Mouse (Mus musculus) lung, postnatal 10 days (tissue): Measurements from ENCODE around the gene Bcdin3d.
"Not testable (repeated sequence)": the region's sequence is repeated elsewhere in the genome, so short reads cannot be mapped to it uniquely, and the experiment has no call there.

Experiments used
- DNase-seq: peaks from one replicate; pipeline ENCODE4 v3.0.0; 2021

Gene Bcdin3d

DNA sequence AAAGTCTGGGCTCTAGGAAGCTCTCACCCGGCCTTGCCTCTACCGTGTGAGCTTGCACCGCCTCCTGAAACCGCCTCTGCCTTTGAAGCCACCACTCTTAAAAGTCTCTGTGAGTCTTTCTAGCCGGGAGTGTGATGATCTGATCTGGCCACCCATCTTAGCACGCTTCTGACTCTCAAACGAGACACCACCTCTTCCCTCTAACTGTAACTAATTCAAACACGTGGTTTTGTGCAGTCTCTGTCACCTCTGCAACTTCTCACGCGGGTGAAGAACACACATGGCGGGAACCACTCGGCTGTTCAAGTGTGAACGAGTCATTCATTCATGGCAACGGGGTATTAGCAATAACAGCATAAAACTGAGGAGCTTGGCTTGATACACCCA, 2.9 kb downstream of the Bcdin3d start:
- DNase-seq: no peak

DNA sequence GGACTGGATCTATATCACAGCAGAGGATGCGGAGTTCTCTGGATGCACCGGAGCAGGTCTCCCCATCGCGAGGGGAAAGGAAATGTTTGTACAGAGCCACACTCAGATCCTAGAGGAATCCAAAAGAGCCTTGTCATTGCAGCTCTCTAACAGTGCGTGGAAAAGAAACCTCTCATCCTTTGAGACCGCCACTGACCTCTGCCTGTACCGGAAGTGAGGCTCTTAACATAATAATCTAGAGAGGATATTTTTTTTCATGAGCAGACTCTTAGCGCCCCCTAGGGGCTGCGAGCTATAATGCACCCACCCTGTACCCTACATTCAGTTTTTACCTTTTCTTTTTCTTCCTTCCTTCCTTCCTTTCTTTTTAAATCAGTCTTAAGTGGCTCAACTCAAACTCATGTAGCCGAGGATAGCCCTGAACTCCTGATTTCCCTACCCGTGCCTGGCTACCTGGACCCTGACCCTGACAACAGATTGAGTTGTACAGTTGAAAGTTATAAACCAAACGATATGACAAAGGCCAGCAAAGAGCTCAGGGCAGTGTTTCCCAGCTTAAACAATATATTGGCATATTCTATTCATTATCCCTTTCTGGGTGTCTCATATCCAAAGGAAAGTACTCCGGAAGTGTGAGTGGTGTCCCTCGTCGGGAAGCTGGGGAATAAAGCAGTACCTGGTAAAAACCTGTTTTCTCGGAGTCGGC, 3.4 kb downstream of the Bcdin3d start:
- DNase-seq: peak; percentile 81

GRCm38 (mm10) chr15:99470224-99470761, 4.2 kb downstream of the Bcdin3d start:
- DNase-seq: no peak

DNA sequence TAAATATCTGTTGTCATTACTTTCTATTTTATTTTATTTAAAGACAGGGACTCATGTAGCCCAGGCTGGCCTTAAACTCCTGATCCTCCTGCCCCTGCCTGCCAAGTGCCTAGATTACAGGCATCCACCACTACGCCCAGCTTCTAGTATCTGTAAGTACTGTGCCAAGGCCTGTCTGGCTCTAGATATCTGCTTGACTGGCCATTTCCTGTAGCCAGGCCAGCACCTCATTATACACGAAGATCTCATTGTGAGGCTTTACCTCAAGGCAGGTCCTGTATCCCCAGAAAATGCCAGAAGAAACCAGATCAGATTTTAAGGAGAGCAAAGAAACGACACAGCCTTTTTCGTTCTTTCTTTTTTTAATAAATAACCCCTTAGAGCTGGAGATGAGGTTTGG, 4.8 kb downstream of the Bcdin3d start:
- DNase-seq: no peak

DNA sequence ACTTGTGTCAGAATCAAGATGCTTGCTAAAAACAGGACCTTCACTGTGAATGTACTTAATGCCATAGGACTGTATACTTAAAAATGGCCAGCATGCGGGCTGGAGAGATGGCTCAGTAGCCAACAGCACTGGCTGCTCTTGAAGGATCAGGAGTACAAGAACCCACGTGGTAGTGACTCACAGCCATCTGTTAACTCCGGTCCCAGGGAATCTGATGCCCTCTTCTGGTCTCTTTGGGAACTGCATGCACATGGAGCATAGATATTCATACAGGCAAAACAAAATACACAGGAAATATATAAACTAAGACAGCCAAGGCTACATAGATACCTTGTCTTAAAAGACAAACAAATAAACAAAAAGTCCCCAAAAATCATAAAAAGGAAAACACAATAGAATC, 5.5 kb downstream of the Bcdin3d start:
- DNase-seq: peak; percentile 93

GRCm38 (mm10) chr15:99463194-99463593, 11.3 kb downstream of the Bcdin3d start:
- DNase-seq: peak; percentile 46

- peak; percentile 96 for DNase-seq
Measured at GRCm38 (mm10) chr15:99457606-99458401, 16.7 kb downstream of the Bcdin3d start, which contains the start of gene Nckap5l. Gene Nckap5l, minus strand, starts transcription at chr15:99457748.

DNA sequence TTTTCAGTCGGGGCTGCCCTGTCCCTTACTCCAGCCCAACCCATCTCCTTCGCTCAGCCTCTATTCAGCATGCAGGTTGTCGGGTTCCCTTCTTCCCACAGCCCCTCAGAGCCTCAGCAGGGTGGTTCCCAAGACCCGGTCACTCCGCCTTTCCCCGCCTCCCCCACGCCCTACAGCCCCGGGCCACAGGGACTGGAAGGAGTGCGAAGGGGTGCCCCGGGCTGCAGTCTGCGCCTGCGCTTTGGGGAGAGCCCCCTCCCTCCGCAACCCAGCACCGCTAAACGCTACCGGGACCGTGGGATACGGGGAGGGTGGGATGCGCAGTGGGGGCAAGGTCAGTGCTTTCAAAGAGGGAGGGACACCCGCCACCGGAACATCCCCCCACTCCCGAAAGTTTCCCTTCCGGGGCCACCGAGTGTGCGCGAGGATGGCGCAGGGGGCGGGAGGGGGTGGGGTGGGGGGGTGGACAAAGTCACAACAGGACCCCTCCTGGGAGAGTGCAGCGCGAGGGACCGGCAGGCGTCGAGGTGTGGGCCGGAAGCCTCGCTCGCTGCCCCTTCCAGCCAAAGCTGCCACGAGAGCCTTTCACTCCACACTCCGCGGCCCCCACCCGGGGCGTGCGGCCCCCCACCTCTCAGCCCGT, 17.4 kb downstream of the Bcdin3d start:
- DNase-seq: peak; percentile 84

GRCm38 (mm10) chr15:99456338-99456962, 18.1 kb downstream of the Bcdin3d start:
- peak; percentile 40 for DNase-seq

GRCm38 (mm10) chr15:99455415-99455814, 19.1 kb downstream of the Bcdin3d start:
- no peak for DNase-seq

- DNase-seq: no peak
Measured at GRCm38 (mm10) chr15:99454585-99455279, 19.8 kb downstream of the Bcdin3d start.

DNA sequence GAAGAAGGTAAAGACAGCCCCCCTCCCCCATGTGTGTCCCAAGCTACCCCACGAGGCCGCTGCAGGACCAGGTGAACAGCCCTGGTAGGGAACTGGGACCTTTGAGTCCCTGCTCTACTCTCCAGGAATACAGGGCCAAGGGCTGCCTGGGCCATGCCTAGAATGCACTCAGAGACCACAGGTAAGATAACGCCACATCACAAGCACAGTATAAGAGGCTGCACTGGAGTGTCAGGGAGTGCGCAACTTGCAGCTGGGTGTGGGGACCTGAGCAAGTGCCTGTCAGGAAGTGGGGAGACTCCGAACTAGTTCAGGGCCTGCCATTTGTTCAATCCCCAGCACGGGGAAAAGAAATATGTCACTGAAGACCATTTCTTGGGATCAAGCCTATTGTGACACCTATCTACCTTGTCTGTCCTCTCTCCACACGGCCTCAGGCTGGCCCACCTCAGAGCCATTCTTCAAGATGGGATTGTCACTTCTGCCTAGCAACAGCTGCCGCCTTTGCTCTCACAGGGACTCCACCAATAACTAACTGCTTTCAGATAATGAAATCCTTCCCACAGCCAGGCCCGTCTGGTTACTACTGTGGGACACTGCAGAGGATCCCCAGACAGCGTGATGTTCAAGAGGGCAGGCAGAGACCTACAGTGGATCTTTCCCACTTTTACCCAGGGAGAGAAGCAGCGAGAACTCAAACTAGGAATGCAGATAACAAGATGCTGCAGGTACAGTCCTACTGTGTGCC, 21.2 kb downstream of the Bcdin3d start:
- peak; percentile 46 for DNase-seq

GRCm38 (mm10) chr15:99449751-99450280, 24.7 kb downstream of the Bcdin3d start:
- no peak for DNase-seq

GRCm38 (mm10) chr15:99449131-99449750, 25.3 kb downstream of the Bcdin3d start:
- peak; percentile 80 for DNase-seq

DNA sequence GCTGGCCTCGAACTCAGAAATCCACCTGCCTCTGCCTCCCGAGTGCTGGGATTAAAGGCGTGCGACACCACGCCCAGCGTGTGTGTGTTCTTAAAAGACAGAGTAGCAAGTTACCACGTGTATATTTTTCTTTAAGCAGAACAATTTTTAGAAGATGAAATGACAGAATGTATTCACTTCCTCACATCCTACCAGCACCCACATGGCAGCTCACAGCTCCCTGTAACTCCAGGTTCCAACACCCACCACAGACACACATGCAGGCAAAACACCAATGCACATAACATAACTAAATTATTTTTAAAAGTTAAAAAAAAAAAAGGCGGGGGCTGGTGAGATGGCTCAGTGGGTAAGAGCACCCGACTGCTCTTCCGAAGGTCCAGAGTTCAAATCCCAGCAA, 28.4 kb downstream of the Bcdin3d start:
- not testable (repeated sequence) for DNase-seq

DNA sequence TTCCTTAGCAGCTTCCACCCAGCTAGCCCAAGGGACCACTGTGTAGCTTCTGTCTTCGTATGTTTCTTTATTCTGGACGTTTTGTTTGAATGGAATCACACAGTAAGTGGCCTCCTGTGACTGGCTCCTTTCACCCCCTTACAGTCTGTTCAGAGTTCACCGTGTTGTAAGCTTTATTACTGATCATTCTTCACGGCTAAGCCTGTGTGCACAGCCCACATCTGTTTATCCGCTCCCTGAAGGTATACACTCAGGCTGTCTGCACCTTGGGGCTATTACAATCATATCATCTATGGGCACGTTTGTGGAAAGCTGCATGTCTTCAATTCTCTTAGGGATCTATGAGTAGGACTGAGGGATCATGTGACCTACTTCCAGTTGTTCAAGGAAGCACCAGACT, 29.0 kb downstream of the Bcdin3d start:
- DNase-seq: no peak

- DNase-seq: no peak
Measured at GRCm38 (mm10) chr15:99442358-99442757, 32.2 kb downstream of the Bcdin3d start.

- peak; percentile 51 for DNase-seq
Measured at GRCm38 (mm10) chr15:99440816-99441457, 33.6 kb downstream of the Bcdin3d start.

DNA sequence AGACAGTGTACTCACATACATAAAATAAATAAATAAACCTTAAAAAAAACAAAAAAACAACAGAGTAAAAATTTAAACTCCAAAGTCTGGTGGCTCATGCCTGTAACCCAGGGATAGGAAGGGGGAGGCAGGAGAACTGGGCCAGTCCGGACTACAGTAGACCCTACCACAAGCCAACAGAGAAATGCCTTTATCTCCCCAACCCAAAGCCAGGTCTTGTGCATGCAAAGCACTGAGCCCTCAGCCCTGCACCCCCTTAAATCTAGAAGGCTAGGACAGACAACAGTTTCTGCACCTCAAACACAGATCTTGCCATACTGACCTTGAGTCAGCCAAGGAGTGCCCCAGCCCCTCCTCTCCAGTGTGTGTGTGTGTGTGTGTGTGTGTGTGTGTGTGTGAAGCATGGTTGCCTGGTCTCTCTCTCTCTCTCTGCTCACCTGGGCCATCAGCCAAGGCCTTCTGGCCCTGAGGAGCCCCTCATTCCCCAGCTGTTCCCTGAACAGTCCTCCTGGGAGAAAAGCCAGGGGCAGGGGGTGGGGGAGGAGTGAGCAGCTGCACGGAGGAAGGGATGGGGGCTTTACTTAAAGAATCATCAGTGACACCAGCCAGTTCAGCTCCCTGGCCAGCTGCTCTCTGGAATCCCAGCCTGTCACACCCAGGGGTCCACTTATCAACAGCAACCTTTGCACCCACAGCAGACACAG, 34.3 kb downstream of the Bcdin3d start:
- DNase-seq: peak; percentile 87
